Mouse (Mus musculus) testis, adult 2 months (tissue): ENCODE results near the gene Adpgk.

ENCODE experiments used
- CTCF ChIP-seq: fragments of 200-500 bp; IDR thresholded peaks from 2 replicates; pipeline ENCODE4 v1.5.1; 2012; ENCODE audit warnings: low read depth, mild to moderate bottlenecking, inconsistent platforms, low read length, moderate library complexity; ENCODE audit not compliant: control insufficient read depth, insufficient read depth, insufficient replicate concordance
- POLR2A ChIP-seq: fragments of 200-500 bp; IDR thresholded peaks from 2 replicates; pipeline ENCODE4 v1.6.1; 2012; ENCODE audit warnings: low read depth, mild to moderate bottlenecking, inconsistent platforms, low read length, moderate library complexity; ENCODE audit not compliant: control insufficient read depth

GRCm38 (mm10) chr9:59307890-59308289 is 16.5 kb downstream of the Adpgk start:
- TF ChIP-seq POLR2A (no peak), CTCF (no peak)
